Mouse (Mus musculus): ENCODE measurements around the gene Dock10.

Gene Dock10

DNA sequence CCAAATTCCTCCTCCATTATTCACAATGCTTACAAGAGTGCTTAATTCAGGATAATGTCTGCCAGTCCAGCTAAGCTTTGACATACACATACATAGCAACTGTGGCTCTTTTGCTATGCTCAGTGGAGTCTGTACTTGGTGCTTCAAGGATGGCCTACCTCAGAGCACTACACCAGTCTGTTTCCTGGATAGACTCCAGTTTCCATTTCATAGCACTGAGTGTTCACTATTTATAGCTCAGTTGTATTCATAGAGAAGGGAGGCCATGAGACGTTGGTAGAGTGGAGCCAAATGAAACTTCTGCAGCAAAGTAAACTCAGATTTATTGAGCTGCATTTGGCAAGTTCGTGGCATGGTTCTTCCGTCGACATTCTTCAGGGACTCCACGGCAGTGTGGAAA is 274.9 kb downstream of the Dock10 start:
- DNase-seq (ENCODE audit: low read depth, low spot score) = peak; percentile 18

DNA sequence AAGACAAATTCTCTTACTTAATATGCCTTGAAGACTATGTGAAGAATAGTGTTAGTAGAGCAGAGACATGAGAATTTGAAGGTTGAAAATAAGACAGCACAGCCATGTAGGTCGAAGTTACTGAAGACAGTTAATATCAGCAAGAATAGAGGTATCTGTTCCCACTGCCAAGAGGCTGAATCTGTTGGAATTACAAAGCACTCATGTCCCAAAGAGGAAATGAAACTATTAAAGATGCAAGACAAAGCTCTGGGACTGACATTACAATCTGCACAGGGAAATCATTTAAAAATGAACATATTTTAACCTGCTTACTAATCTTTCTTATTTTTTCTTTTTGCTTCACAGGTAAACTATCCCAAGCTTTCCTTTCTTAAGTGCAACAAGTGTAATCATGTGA is 283.4 kb downstream of the Dock10 start:
- DNase-seq (ENCODE audit: low read depth, low spot score) = no peak

DNA sequence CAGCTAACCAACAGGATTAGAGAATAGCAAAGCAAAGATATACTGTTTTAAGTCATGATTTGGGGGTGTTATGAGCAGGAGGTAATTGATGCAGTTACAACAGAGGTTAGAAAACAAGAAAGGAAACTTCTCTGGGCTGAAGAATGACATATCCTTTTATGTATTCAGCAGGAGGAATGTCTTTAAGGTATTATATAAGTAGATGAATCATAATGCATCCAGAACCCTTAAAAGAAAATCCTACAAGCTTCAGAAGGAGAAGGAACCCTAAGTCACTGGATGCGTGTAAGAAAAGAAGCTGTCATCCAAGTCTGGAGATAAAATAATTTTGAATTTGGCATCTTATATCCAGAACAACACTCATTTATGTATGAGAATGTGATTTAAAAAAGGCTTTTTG is 285.9 kb downstream of the Dock10 start:
- no peak for DNase-seq (ENCODE audit: low read depth, low spot score)

DNA sequence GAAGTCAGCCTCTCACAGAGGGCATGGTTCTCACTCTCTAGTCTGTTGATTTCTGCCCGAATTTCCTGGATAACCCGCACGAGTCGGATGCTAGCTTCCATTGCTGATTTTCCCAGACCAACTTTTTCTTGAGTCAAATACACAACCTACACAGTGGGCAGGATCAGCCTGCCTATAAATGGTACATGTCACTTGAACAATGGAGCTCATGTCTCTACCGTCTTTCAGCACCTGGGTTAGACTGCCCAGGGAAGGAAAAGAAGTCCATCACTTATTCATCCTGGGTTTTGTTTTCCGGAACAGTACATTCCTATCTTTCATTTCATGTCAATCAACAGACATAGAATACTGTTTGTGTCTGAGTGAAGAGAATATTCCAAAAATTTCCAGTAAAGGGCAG is 297.0 kb downstream of the Dock10 start, which contains the start of gene Gm45261:
Gm45261 (minus strand) TSS at position 101 of the 400 bp plus-strand sequence.
- DNase-seq (ENCODE audit: low read depth, low spot score) = no peak

DNA sequence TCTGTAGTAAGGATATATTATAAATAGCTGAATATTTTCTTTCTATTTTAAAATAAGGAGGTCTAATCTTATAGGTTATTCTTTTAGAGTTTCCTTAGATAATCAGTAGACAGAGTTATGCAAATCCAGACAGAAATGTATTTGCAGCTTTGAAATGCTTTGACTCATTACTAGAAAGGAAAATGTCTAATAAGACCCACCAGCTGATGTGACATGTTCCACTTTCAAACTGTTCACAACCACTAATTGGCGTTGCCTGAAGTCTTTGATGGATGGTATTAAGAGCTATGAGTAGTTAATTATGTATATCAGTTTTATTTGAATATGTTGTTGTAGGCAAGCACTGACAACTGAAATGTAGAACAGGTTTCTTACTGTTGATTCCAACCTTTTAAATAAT is 298.4 kb downstream of the Dock10 start:
- DNase-seq (ENCODE audit: low read depth, low spot score) = no peak

DNA sequence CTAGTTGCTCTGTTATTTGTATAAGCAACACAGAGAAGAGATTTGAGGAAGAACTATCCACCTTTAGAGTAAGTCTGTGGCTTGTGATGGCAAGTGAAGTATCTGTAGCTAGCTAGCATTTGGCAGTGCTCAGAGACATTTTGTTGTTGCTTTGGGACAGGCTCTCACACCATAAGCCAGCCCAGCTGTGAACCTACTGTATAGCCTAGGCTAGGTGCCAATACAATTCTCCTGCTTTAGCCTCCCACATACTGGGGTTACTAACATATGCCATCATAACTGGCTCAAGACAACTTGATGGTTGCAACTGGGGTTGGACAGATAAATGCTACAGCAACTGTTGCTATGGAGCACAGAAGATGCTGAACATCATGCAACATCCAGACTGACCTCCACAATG is 298.9 kb downstream of the Dock10 start:
- no peak for DNase-seq (ENCODE audit: low read depth, low spot score)

DNA sequence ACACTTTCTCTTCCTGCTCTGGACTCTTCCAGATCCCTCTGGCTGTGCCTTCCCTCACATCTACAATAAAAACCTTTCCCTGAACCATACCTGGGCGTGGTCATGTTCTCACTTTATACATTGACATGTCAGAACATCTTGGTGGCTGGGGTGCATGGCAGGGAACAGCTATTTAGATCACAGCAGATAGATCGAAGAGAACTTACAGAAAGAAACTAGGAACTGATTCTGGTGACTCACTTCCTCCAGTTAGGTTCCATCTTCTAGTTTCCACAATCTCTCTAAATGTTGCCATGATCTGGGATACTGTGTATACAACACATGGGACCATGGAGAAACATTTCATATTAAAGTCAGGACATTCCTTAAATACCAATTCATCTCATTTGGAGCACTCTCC is 304.4 kb downstream of the Dock10 start:
- no peak for DNase-seq (ENCODE audit: low read depth, low spot score)

DNA sequence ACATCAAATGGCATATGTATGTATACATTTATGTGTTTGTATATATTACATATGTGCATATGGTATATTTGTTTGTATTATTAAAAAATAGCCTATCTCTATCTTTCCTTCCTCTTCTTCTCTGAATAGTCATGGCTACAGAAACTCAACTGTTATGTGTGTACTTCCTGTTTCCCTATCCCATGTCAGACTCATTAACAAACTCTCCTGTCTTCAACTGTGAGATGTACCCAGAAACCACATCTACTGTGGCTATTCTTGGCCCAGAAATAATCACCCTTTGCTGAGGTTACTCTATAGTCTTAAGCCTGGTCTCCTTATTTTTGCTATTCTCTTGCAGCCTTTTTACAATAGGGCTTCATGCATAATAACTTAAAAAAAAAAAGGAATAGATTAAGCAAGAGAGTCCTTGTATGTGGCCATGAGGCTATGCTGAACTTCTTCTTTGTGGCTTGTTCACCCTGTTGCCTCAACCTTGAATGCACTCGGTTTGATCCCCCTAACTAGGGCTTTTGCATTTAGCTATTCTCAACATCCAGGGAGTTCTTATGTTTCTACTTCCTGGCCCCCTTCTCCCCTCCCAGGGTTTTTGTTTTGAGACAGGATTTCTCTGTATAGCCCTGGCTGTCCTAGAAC is 306.3 kb downstream of the Dock10 start:
- DNase-seq (ENCODE audit: low read depth, low spot score) = no peak

Data from 3T3-L1 (cell line).